Mouse (Mus musculus) thymus, postnatal 14 days (tissue): Measurements from ENCODE around the gene Fam186b.
"Not testable (repeated sequence)": the region's sequence is repeated elsewhere in the genome, so short reads cannot be mapped to it uniquely, and the experiment has no call there.

ENCODE experiments used
- DNase-seq: peaks from one replicate; pipeline ENCODE4 v3.0.0; 2021

The Fam186b gene

GRCm38 (mm10) chr15:99255241-99255749 is 40.4 kb downstream of the Fam186b start:
- DNase-seq = no peak

- DNase-seq = no peak
Observed at GRCm38 (mm10) chr15:99254477-99255005, 41.1 kb downstream of the Fam186b start.

- no peak for DNase-seq
Observed at GRCm38 (mm10) chr15:99253772-99254171, 41.9 kb downstream of the Fam186b start.

- not testable (repeated sequence) for DNase-seq
Observed at GRCm38 (mm10) chr15:99253175-99253479, 42.6 kb downstream of the Fam186b start.

- peak; percentile 23 for DNase-seq
Observed at GRCm38 (mm10) chr15:99252381-99253174, 43.1 kb downstream of the Fam186b start.

GRCm38 (mm10) chr15:99251626-99252380 is 43.9 kb downstream of the Fam186b start, which contains the start of gene Mcrs1:
Gene Mcrs1 (minus strand): TSS chr15:99251961.
- peak; percentile 97 for DNase-seq

GRCm38 (mm10) chr15:99251111-99251510 is 44.6 kb downstream of the Fam186b start:
- peak; percentile 44 for DNase-seq

- no peak for DNase-seq
Observed at GRCm38 (mm10) chr15:99249938-99250337, 45.8 kb downstream of the Fam186b start.

GRCm38 (mm10) chr15:99248972-99249371 is 46.7 kb downstream of the Fam186b start:
- no peak for DNase-seq

- DNase-seq = not testable (repeated sequence)
Observed at GRCm38 (mm10) chr15:99246736-99247135, 49.0 kb downstream of the Fam186b start.

- DNase-seq = no peak
Observed at GRCm38 (mm10) chr15:99242045-99242444, 53.6 kb downstream of the Fam186b start.

- no peak for DNase-seq
Observed at GRCm38 (mm10) chr15:99241249-99241648, 54.4 kb downstream of the Fam186b start.

- DNase-seq = no peak
Observed at GRCm38 (mm10) chr15:99240129-99240528, 55.6 kb downstream of the Fam186b start.

GRCm38 (mm10) chr15:99238006-99238405 is 57.7 kb downstream of the Fam186b start:
- DNase-seq = peak; percentile 79

- peak; percentile 67 for DNase-seq
Observed at GRCm38 (mm10) chr15:99234326-99235010, 61.2 kb downstream of the Fam186b start.

- DNase-seq = peak; percentile 90
Observed at GRCm38 (mm10) chr15:99233719-99234118, 62.0 kb downstream of the Fam186b start.

- DNase-seq = peak; percentile 37
Observed at GRCm38 (mm10) chr15:99231998-99232397, 63.7 kb downstream of the Fam186b start.

- no peak for DNase-seq
Observed at GRCm38 (mm10) chr15:99226090-99226489, 69.6 kb downstream of the Fam186b start.

- no peak for DNase-seq
Observed at GRCm38 (mm10) chr15:99225081-99225810, 70.4 kb downstream of the Fam186b start.

GRCm38 (mm10) chr15:99224208-99224911 is 71.3 kb downstream of the Fam186b start, which contains the start of gene Kcnh3:
Gene Kcnh3 (plus strand): TSS chr15:99224861.
- peak; percentile 91 for DNase-seq

- peak; percentile 58 for DNase-seq
Observed at GRCm38 (mm10) chr15:99223585-99224207, 72.0 kb downstream of the Fam186b start.
